Mouse (Mus musculus) embryonic fibroblast, embryonic 13.5 days (primary cell): Measurements from ENCODE around the gene Gm29427.

Experiments
- CTCF ChIP-seq: IDR thresholded peaks from 2 replicates; pipeline ENCODE4 v1.5.1; 2011; ENCODE audit warnings: mild to moderate bottlenecking, control low read depth, low read length, moderate library complexity, borderline replicate concordance; ENCODE audit not compliant: insufficient read depth
- POLR2A ChIP-seq: IDR thresholded peaks from 2 replicates; pipeline ENCODE4 v1.6.1; 2011; ENCODE audit warnings: low read depth, mild to moderate bottlenecking, control low read depth, low read length, moderate library complexity

- no peak for TF ChIP-seq CTCF
- no peak for TF ChIP-seq POLR2A
Observed at GRCm38 (mm10) chr1:130734452-130734851, 18.9 kb upstream of the Gm29427 start.
